Mouse (Mus musculus) neural tube, embryonic 14.5 days (tissue): ENCODE measurements around the gene Slc16a6. TPM values are rescaled to one million over a fixed set of nuclear protein-coding genes. Genes with fewer than 3 reads are reported as not detected.
"Not testable (repeated sequence)": the region's sequence is repeated elsewhere in the genome, so short reads cannot be mapped to it uniquely, and the experiment has no call there.

Source experiments
- ATAC-seq: fragments of 200-750 bp; cut with Nextera tagmentation; 2 replicates; pipeline ENCODE4 v1.8.0; 2017; ENCODE audit warnings: low read depth, mild to moderate bottlenecking, moderate TSS enrichment, moderate library complexity
- H3K27ac ChIP-seq: fragments of 300-500 bp; sonication (generic); 2 replicates; pipeline ENCODE4 v1.5.1; 2014; ENCODE audit warnings: low read depth, mild to moderate bottlenecking, control low read depth, low read length, moderate library complexity, mixed read lengths
- H3K27me3 ChIP-seq: fragments of 300-500 bp; sonication (generic); 2 replicates; pipeline ENCODE4 v1.6.1; 2014; ENCODE audit warnings: low read length; ENCODE audit not compliant: control insufficient read depth, insufficient read depth
- H3K36me3 ChIP-seq: fragments of 300-500 bp; sonication (generic); 2 replicates; pipeline ENCODE4 v1.6.1; 2014; ENCODE audit warnings: low read length, mixed read lengths; ENCODE audit not compliant: control insufficient read depth, insufficient read depth
- H3K4me1 ChIP-seq: fragments of 300-500 bp; sonication (generic); 2 replicates; pipeline ENCODE4 v1.6.1; 2014; ENCODE audit warnings: low read length; ENCODE audit not compliant: control insufficient read depth, insufficient read depth
- H3K4me2 ChIP-seq: fragments of 300-500 bp; sonication (generic); 2 replicates; pipeline ENCODE4 v1.6.1; 2014; ENCODE audit warnings: mild to moderate bottlenecking, low read depth, low read length, control low read depth
- H3K4me3 ChIP-seq: fragments of 300-500 bp; sonication (generic); 2 replicates; pipeline ENCODE4 v1.5.1; 2014; ENCODE audit warnings: low read depth, low read length, control low read depth, mixed read lengths
- H3K9ac ChIP-seq: fragments of 300-500 bp; sonication (generic); replicated peaks from 2 replicates; pipeline ENCODE4 v1.6.1; 2014; ENCODE audit warnings: low read depth, mild to moderate bottlenecking, control low read depth, low read length, mixed read lengths
- H3K9me3 ChIP-seq: fragments of 300-500 bp; sonication (generic); 2 replicates; pipeline ENCODE4 v1.6.1; 2016; ENCODE audit warnings: low read length; ENCODE audit not compliant: control insufficient read depth
- WGBS: fragments of 180-500 bp; shearing (Covaris S2); extraction: QIAGEN DNeasy Blood & Tissue Kit; methylation state at CpG from one replicate; pipeline ENCODE4 v1.1.7; 2014; 5-methylcytosine and 5-hydroxymethylcytosine counted together
- polyA plus RNA-seq: library from polyadenylated mRNA; unstranded; fragments of >200 nt; fragmentation: Nextera tagmentation; extraction: Ambion mirVana; gene quantifications from 2 replicates; pipeline ENCODE4 v1.2.1, GENCODE M21; 2014

The Slc16a6 gene
- polyA plus RNA-seq, 1 experiment from 2014 or later, result 3.3 TPM

GRCm38 (mm10) chr11:109500206-109500605 is 26.8 kb upstream of the Slc16a6 start:
- no peak overlapping the region for H3K9ac ChIP-seq
- 91% methylated on average over 5 of the region's 5 CpGs for WGBS
- H3K4me2 ChIP-seq, result no peak overlapping the region
- H3K4me1 ChIP-seq, result peaks cover 6% of the 10 kb centered on the region; the same call in 1 of the 2 replicates
- no peak overlapping the region for H3K27ac ChIP-seq
- no peaks in the 10 kb centered on the region for H3K36me3 ChIP-seq
- H3K9me3 ChIP-seq, result no peaks in the 10 kb centered on the region
- no peak overlapping the region for H3K4me3 ChIP-seq
- no peak for ATAC-seq
- H3K27me3 ChIP-seq, result no peaks in the 10 kb centered on the region

GRCm38 (mm10) chr11:109497990-109498389 is 24.6 kb upstream of the Slc16a6 start:
- Histone ChIP-seq H3K9ac (no peak overlapping the region), H3K27ac (no peak overlapping the region), H3K27me3 (no peaks in the 10 kb centered on the region), H3K4me2 (no peak overlapping the region), H3K4me1 (peaks cover 6% of the 10 kb centered on the region; the same call in 1 of the 2 replicates), H3K36me3 (no peaks in the 10 kb centered on the region), H3K9me3 (no peaks in the 10 kb centered on the region), H3K4me3 (no peak overlapping the region)
- no peak for ATAC-seq
- 58% methylated on average over 9 of the region's 9 CpGs for whole genome bisulfite sequencing

- H3K9me3 ChIP-seq, result no peaks in the 10 kb centered on the region
- no peak overlapping the region for H3K27ac ChIP-seq
- no peaks in the 10 kb centered on the region for H3K27me3 ChIP-seq
- no peak overlapping the region for H3K4me2 ChIP-seq
- no peaks in the 10 kb centered on the region for H3K36me3 ChIP-seq
- H3K4me1 ChIP-seq, result peaks cover 6% of the 10 kb centered on the region; the same call in 1 of the 2 replicates
- no peak overlapping the region for H3K9ac ChIP-seq
- 48% methylated on average over 6 of the region's 6 CpGs for WGBS
- no peak overlapping the region for H3K4me3 ChIP-seq
- ATAC-seq, result no peak
These were observed 23.8 kb upstream of the Slc16a6 start for GRCm38 (mm10) chr11:109496996-109497714.

- H3K4me2 ChIP-seq, result no peak overlapping the region
- H3K4me1 ChIP-seq, result peaks cover 6% of the 10 kb centered on the region; the same call in 1 of the 2 replicates
- H3K27me3 ChIP-seq, result no peaks in the 10 kb centered on the region
- H3K36me3 ChIP-seq, result no peaks in the 10 kb centered on the region
- H3K4me3 ChIP-seq, result no peak overlapping the region
- ATAC-seq, result no peak
- no peak overlapping the region for H3K9ac ChIP-seq
- no peaks in the 10 kb centered on the region for H3K9me3 ChIP-seq
- H3K27ac ChIP-seq, result no peak overlapping the region
- 80% methylated on average over 7 of the region's 7 CpGs for WGBS
These were observed 23.1 kb upstream of the Slc16a6 start for GRCm38 (mm10) chr11:109496475-109496993.

GRCm38 (mm10) chr11:109495771-109496474 is 22.5 kb upstream of the Slc16a6 start:
- WGBS, result 51% methylated on average over 14 of the region's 14 CpGs
- Histone ChIP-seq H3K36me3 (no peaks in the 10 kb centered on the region), H3K27ac (no peak overlapping the region), H3K27me3 (no peaks in the 10 kb centered on the region), H3K9me3 (no peaks in the 10 kb centered on the region), H3K9ac (no peak overlapping the region), H3K4me3 (no peak overlapping the region), H3K4me2 (no peak overlapping the region), H3K4me1 (peaks cover 6% of the 10 kb centered on the region; the same call in 1 of the 2 replicates)
- ATAC-seq, result no peak

- Histone ChIP-seq H3K4me3 (no peak overlapping the region), H3K27ac (no peak overlapping the region), H3K9me3 (no peaks in the 10 kb centered on the region), H3K4me2 (no peak overlapping the region), H3K4me1 (peaks cover 6% of the 10 kb centered on the region; the same call in 1 of the 2 replicates), H3K9ac (no peak overlapping the region), H3K27me3 (no peaks in the 10 kb centered on the region), H3K36me3 (no peaks in the 10 kb centered on the region)
- no peak for ATAC-seq
- 53% methylated on average over 24 of the region's 24 CpGs for WGBS
These were observed 21.7 kb upstream of the Slc16a6 start for GRCm38 (mm10) chr11:109494890-109495770.

GRCm38 (mm10) chr11:109492847-109493464 is 19.6 kb upstream of the Slc16a6 start:
- not testable (repeated sequence) for H3K4me3 ChIP-seq, H3K9ac ChIP-seq, H3K4me2 ChIP-seq, H3K4me1 ChIP-seq, H3K9me3 ChIP-seq, H3K27ac ChIP-seq, H3K36me3 ChIP-seq, H3K27me3 ChIP-seq, ATAC-seq
- 75% methylated on average over 8 of the region's 8 CpGs for whole genome bisulfite sequencing

- no peaks in the 10 kb centered on the region for H3K4me1 ChIP-seq
- H3K27ac ChIP-seq, result no peak overlapping the region
- no peaks in the 10 kb centered on the region for H3K9me3 ChIP-seq
- 86% methylated on average over 4 of the region's 4 CpGs for WGBS
- H3K9ac ChIP-seq, result no peak overlapping the region
- H3K27me3 ChIP-seq, result no peaks in the 10 kb centered on the region
- H3K4me2 ChIP-seq, result no peak overlapping the region
- H3K4me3 ChIP-seq, result no peak overlapping the region
- H3K36me3 ChIP-seq, result no peaks in the 10 kb centered on the region
- no peak for ATAC-seq
These were observed 18.4 kb upstream of the Slc16a6 start for GRCm38 (mm10) chr11:109491844-109492243.
